Mouse (Mus musculus) adrenal gland, postnatal 0 days (tissue): Measurements from ENCODE around the gene Ssbp3. TPM values are rescaled to one million over a fixed set of nuclear protein-coding genes. Genes with fewer than 3 reads are reported as not detected.

Source experiments
- polyA plus RNA-seq: library from polyadenylated mRNA; unstranded; fragments of >200 nt; fragmentation: Nextera tagmentation; extraction: Ambion mirVana; gene quantifications from 2 replicates; pipeline ENCODE4 v1.2.1, GENCODE M21; 2015

The Ssbp3 gene
- polyA plus RNA-seq = 70.1 and 87.8 TPM in 2 replicates

DNA sequence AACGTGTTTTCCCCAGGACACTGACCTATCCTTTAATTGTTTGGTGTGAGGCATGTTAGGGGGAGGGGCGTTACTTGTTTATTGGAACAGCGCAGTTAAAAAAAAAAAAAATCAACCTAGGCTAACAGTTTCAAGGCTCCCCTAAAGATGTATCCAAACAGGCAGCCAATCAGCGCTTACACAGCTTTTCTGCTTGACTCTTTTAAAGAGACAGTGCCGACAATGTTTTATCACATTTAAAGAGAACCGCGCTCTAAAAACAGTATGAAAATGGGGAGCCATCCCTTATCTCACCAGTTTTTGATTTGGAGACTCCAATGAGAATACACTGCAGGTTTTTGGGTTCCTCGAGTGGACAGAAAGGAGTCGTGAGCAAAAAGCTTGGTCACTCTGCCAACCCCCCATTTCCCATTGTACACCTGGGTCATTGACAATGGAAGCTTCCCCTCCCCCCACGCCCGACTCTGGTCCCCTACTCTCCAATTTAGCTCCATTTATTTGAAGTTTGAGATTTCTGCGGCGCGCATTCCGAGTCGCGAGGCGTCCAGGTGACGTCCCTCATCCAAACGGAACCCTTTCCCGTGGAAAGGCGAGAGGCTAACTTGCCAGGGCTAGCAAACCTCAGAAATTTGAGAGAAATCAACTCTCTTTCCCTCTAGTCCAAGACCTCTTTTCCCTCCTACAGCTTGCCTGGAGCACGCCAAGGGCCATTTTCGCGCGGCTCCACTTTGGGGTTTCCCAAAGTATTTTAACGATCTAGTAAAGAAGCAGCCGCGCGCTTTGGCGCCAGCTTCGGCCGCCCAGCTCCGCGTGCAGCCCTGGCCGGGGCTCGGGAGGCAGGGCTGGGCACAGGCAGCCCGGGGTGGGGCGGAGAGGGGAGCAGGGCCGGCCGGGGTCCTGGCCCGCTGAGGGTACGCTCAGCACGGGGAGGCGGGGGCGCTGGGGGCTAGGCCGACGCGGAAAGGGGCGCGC, at the start of gene Ssbp3:
Ssbp3 (plus strand) TSS at position 501 of the 972 bp plus-strand sequence.

DNA sequence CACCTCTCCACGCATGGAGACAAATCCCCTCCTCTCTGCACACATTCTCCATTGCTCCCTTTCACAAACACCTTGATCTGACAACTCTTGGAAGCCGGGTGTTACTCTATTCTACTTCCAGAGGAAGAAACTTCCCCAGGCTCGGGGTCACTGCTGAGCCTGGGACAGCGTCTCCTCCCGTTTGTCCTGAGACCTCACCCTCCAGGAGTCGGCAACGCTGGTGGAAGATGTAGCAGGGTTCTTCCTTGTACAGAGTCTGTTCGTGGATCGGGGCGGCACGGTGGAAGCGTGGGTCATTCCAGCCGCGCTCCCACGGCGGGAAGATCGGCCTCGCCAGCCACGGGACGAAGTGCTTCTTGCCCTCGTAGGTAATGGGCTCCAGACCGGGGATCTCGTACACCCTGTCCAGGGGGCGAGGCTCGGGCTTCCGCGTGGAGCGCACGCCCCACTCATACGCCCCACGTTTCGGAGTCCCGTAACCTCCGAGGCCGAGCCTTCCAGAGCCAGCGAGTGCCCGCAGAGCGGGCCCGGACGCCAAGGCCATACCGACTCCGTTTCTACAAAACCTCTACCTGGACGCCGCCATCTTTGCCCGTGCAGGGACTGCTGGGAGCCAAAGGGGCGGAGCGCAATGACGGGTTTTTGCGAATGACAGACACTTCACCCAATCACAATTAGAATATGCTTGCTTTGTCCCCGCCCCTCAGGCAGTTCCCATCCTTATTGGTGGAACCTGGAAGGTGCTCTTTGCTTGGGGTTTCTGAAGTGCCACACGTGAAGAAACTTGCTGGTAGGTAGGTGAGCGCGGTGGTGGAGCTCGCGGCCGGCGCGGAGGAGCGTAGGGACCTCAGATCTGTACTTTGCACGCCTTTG, 156.0 kb downstream of the Ssbp3 start, which contains the start of the genes Mrpl37 and Cyb5rl:
Mrpl37 (minus strand) TSS at position 617 of the 873 bp plus-strand sequence.
Cyb5rl (plus strand) TSS at position 737 of the 873 bp plus-strand sequence.

DNA sequence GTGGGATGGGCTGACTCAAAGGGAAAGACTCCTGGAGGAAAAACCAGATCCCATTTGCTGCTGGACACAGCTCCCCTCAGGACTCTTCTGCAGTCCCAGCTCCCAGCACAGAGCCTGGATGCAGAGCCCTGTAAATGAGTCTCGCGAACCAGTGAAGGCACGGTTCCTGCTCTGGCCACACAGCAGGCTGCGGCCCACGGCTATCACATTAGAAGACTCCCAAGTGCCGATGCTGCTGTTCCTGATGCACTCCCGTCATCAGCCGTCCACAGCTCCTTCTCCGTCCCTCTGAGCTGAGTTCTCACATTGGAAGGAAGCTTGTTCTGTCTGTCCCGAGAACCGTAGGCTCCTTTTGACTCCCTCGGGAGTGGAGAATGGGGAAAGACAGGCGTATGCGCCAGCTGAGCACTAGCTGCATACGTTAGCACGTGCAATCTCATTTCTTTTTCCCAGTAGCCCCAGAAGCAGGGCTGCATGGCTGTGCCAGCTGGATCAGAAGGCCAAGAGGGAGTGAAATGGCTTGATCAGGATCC, 186.4 kb downstream of the Ssbp3 start, which contains the start of gene Cdcp2:
Cdcp2 (plus strand) TSS at position 51 of the 533 bp plus-strand sequence.

Other genes with a start within 250 kb of the Ssbp3 start
- 45.9 and 47.9 TPM in 2 replicates for gene Ttc4, start 231.8 kb upstream of the Ssbp3 start, polyA plus RNA-seq
- gene Mroh7, start 179.8 kb upstream of the Ssbp3 start, polyA plus RNA-seq = 0.58 and 0.65 TPM in 2 replicates
- gene Fam151a, start 176.8 kb upstream of the Ssbp3 start, polyA plus RNA-seq = 0.24 and 0.32 TPM in 2 replicates
- gene Acot11, start 105.7 kb upstream of the Ssbp3 start, polyA plus RNA-seq = 1.7 and 1.8 TPM in 2 replicates
- gene Mrpl37, start 156.2 kb downstream of the Ssbp3 start, polyA plus RNA-seq = 59.4 and 94.9 TPM in 2 replicates
- 7.5 and 12.0 TPM in 2 replicates for gene Cyb5rl, start 156.3 kb downstream of the Ssbp3 start, polyA plus RNA-seq
- gene Cdcp2, start 186.2 kb downstream of the Ssbp3 start, polyA plus RNA-seq = 0.11 TPM in 1 of 2 replicates, not detected in the other